ENCODE assay signal across 8 mouse cellular contexts in the genomic region with DNA sequence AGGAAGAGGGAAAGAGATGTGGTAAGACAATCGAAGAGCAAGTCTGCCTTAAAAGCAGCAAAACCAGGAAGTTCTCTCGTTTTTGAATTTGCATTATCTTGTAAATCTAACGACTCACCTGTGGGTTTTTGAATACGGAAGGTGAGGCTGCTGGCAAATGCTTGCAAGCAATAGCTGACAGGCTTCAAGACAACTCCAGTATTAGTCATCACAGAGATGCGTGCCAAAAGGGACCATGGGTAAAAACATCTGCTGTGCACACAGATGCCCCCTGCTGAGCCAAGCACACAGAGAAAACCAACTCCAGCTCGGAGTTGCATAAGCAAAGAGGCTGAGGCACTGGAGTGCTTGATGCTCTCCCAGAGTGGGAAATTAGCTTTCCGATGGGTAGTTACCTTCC. TPM values are rescaled to one million over a fixed set of nuclear protein-coding genes. Genes with fewer than 3 reads are reported as not detected.
A peak's percentile ranks its signal among the peaks of the same experiment; 100 is the strongest.
DNase-seq lines count a peak whose midpoint lies in the region; TF ChIP-seq lines count a peak whose summit lies in the region.

No protein-coding gene starts in this region.

- H3K79me2 ChIP-seq in C2C12 (ENCODE audit: control insufficient read depth, insufficient read depth) = peaks cover 14% of the 10 kb centered on the region

- H3K4me3 ChIP-seq in C2C12 (ENCODE audit: insufficient read depth, poor library complexity, severe bottlenecking) = no peak overlapping the region

- TF ChIP-seq CTCF in C2C12 (IDR thresholded peaks at IDR 0.05; ENCODE audit: control insufficient read depth, insufficient read depth, insufficient read length) = no peak

- DNase-seq in gastrocnemius, postnatal 25 days = peak; percentile 20
- DNase-seq in gastrocnemius, postnatal 10 days = no peak
- peak; percentile 47 to 58 for DNase-seq in cerebellum, postnatal 10 days
- DNase-seq in layer of hippocampus, postnatal 10 days (ENCODE audit: low spot score in 2 of 2) = peak; percentile 19 to 38
- peak; percentile 85 for DNase-seq in naive thymus-derived CD4-positive, alpha-beta T cell, adult 2 months (ENCODE audit: low read depth)
- DNase-seq in ovary, postnatal 36 days (ENCODE audit: low spot score) = no peak
- DNase-seq in Muller cell, postnatal 12 days (ENCODE audit: inconsistent ontology term) = no peak

- no peak overlapping the region for H3ac ChIP-seq in C2C12 (ENCODE audit: control insufficient read depth, insufficient read length, low read depth)

- H3K27me3 ChIP-seq in C2C12 (ENCODE audit: control insufficient read depth, insufficient read depth, insufficient read length) = no peaks in the 10 kb centered on the region

- no peaks in the 10 kb centered on the region for H3K36me3 ChIP-seq in C2C12 (ENCODE audit: control insufficient read depth, insufficient read depth)

- H3K79me3 ChIP-seq in C2C12 (ENCODE audit: low read depth) = no peaks in the 10 kb centered on the region

TF ChIP-seq in C2C12, 6 proteins besides CTCF, POLR2A, EP300 and RAD21:
- no peak for TF ChIP-seq USF1 (IDR thresholded peaks at IDR 0.05; ENCODE audit: low read depth)
- TF ChIP-seq MYOG (IDR thresholded peaks at IDR 0.05; ENCODE audit: control insufficient read depth, extremely low read depth, insufficient read length) = no peak
- TF ChIP-seq MYOD1 (IDR thresholded peaks at IDR 0.05; ENCODE audit: control insufficient read depth, insufficient read length, low read depth) = peak; percentile 85
- TF ChIP-seq CEBPB (IDR thresholded peaks at IDR 0.05; ENCODE audit: low read depth) = peak; percentile 71
- peak; percentile 40 for TF ChIP-seq FOSL1 (IDR thresholded peaks at IDR 0.05; ENCODE audit: insufficient read depth, low read length, poor library complexity, severe bottlenecking)
- TF ChIP-seq MAX (IDR thresholded peaks at IDR 0.05) = peak; percentile 50

RNA-seq across cellular contexts. Expression of gene Slc9a9, which starts 1.1 kb away (rescaled TPM):
- 1 to 10 TPM; 2.5 to 2.9 TPM for total RNA-seq in gastrocnemius, postnatal 25 days (2021)
- 1 to 10 TPM; 4.3 to 6.3 TPM for total RNA-seq in gastrocnemius, postnatal 10 days (2021)
- polyA plus RNA-seq in C2C12 (2012; fragmentation: generic; extraction: Trizol) = 4.4 TPM
- total RNA-seq in layer of hippocampus, postnatal 10 days (2021) = 10 to 100 TPM; 14.7 to 16.7 TPM

Comparison
In these comparisons a context has a peak if more than half of its experiments do, and no peak if none do; other contexts are left out.
1. DNase-seq: peak in gastrocnemius, postnatal 25 days (single experiment), cerebellum, postnatal 10 days (2 of 2), layer of hippocampus, postnatal 10 days (2 of 2) and naive thymus-derived CD4-positive, alpha-beta T cell, adult 2 months (single experiment); none in gastrocnemius, postnatal 10 days (single experiment), ovary, postnatal 36 days (single experiment) and Muller cell, postnatal 12 days (single experiment).